Mouse (Mus musculus) embryonic fibroblast, embryonic 13.5 days (primary cell): ENCODE measurements at regions not wholly inside any gene's neighbourhood (a gene's known extent, or its start where the extent isn't known, plus 50 kb on each side); places are given as distances from the start of the nearest gene placed in this dataset.

ENCODE experiments used
- CTCF ChIP-seq: IDR thresholded peaks from 2 replicates; pipeline ENCODE4 v1.5.1; 2011; ENCODE audit warnings: mild to moderate bottlenecking, control low read depth, low read length, moderate library complexity, borderline replicate concordance; ENCODE audit not compliant: insufficient read depth
- POLR2A ChIP-seq: IDR thresholded peaks from 2 replicates; pipeline ENCODE4 v1.6.1; 2011; ENCODE audit warnings: low read depth, mild to moderate bottlenecking, control low read depth, low read length, moderate library complexity

DNA sequence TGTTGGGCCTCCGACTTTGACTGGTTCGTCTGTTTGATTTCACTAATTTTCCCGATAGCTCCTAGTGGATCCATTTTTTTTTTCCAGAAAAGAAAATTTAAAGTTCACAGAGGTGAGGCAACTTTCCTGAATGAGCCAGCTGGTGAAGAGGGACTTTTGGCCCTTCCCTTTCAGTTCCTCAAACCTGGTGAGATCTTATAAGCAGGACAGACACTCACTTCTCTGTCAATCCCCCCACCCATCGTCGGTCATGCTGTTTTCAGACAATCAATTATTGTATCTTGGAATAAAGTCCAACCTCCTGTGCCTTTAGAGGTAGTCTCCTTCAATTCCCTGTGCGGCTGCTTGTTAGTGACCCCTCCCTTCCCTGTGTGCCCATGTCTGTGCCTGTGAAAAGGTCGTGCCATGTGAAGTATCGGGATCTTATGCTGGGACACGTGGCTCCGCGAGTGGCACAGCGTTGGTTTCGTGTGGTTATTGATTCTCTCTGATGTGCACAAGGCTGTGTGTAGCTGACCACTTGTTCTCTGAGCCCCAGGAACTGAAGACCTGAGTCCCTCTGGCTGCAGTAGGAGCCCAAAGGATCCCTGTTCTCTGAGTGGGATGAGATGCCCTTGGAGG lies 55.9 kb upstream of the Slc38a2 start:
- TF ChIP-seq CTCF, result no peak
- TF ChIP-seq POLR2A, result no peak
